Mouse (Mus musculus): ENCODE measurements around the gene Mrgbp. TPM values are rescaled to one million over a fixed set of nuclear protein-coding genes. Genes with fewer than 3 reads are reported as not detected.

The Mrgbp gene
- polyA plus RNA-seq, 1 experiment from 2014 or later: 50.7 TPM

- WGBS: 63% methylated on average over 6 of the region's 6 CpGs
- Histone ChIP-seq H3K9me3 (replicated peaks) (no peaks in the 10 kb centered on the region; the same call in 1 of the 2 replicates), H3K36me3 (ENCODE audit: poor library complexity, severe bottlenecking) (no peaks in the 10 kb centered on the region), H3K9ac (no peak overlapping the region), H3K4me3 (no peak overlapping the region), H3K4me1 (peaks cover 7% of the 10 kb centered on the region), H3K27me3 (peaks cover 10% of the 10 kb centered on the region; the same call in 1 of the 2 replicates), H3K4me2 (no peak overlapping the region), H3K27ac (peak overlapping the region; percentile 26; the same call in 1 of the 2 replicates)
- no peak for ATAC-seq
Measured at GRCm38 (mm10) chr2:180563296-180563695, 17.8 kb upstream of the Mrgbp start.

GRCm38 (mm10) chr2:180563841-180564240, 17.3 kb upstream of the Mrgbp start:
- Histone ChIP-seq H3K36me3 (ENCODE audit: poor library complexity, severe bottlenecking) (no peaks in the 10 kb centered on the region), H3K4me3 (no peak overlapping the region), H3K4me2 (no peak overlapping the region), H3K27ac (peak overlapping the region; percentile 26; the same call in 1 of the 2 replicates), H3K9me3 (replicated peaks) (no peaks in the 10 kb centered on the region; the same call in 1 of the 2 replicates), H3K27me3 (peaks cover 10% of the 10 kb centered on the region; the same call in 1 of the 2 replicates), H3K9ac (no peak overlapping the region), H3K4me1 (peaks cover 11% of the 10 kb centered on the region)
- WGBS: 39% methylated on average over 5 of the region's 5 CpGs
- ATAC-seq: peak; percentile 36; the same call in 1 of the 2 replicates

- Histone ChIP-seq H3K27me3 (peaks cover 14% of the 10 kb centered on the region; the same call in 1 of the 2 replicates), H3K4me3 (no peak overlapping the region), H3K9me3 (replicated peaks) (no peaks in the 10 kb centered on the region), H3K4me2 (no peak overlapping the region), H3K27ac (no peak overlapping the region), H3K36me3 (ENCODE audit: poor library complexity, severe bottlenecking) (no peaks in the 10 kb centered on the region), H3K4me1 (peaks cover 24% of the 10 kb centered on the region), H3K9ac (no peak overlapping the region)
- no peak for ATAC-seq
- 34% methylated on average over 13 of the region's 13 CpGs for whole genome bisulfite sequencing
Measured at GRCm38 (mm10) chr2:180566240-180566913, 14.7 kb upstream of the Mrgbp start.

- H3K4me2 ChIP-seq: no peak overlapping the region
- no peak overlapping the region for H3K4me3 ChIP-seq
- peaks cover 17% of the 10 kb centered on the region for H3K4me1 ChIP-seq
- H3K9me3 ChIP-seq (replicated peaks): no peaks in the 10 kb centered on the region
- peak; percentile 55; the same call in 1 of the 2 replicates for ATAC-seq
- no peak overlapping the region for H3K9ac ChIP-seq
- H3K27ac ChIP-seq: no peak overlapping the region; the same call in 1 of the 2 replicates
- 37% methylated on average over 3 of the region's 3 CpGs for WGBS
- peaks cover 10% of the 10 kb centered on the region; the same call in 1 of the 2 replicates for H3K27me3 ChIP-seq
- no peaks in the 10 kb centered on the region for H3K36me3 ChIP-seq (ENCODE audit: poor library complexity, severe bottlenecking)
Measured at GRCm38 (mm10) chr2:180569028-180569643, 12.0 kb upstream of the Mrgbp start.

- no peak overlapping the region for H3K27ac ChIP-seq
- no peak overlapping the region for H3K9ac ChIP-seq
- WGBS: 30% methylated on average over 4 of the region's 4 CpGs
- H3K36me3 ChIP-seq (ENCODE audit: poor library complexity, severe bottlenecking): no peaks in the 10 kb centered on the region
- H3K4me3 ChIP-seq: no peak overlapping the region
- H3K4me2 ChIP-seq: no peak overlapping the region
- peaks cover 6% of the 10 kb centered on the region; the same call in 1 of the 2 replicates for H3K27me3 ChIP-seq
- ATAC-seq: no peak
- no peaks in the 10 kb centered on the region for H3K9me3 ChIP-seq (replicated peaks)
- no peaks in the 10 kb centered on the region for H3K4me1 ChIP-seq
Measured at GRCm38 (mm10) chr2:180576482-180576881, 4.6 kb upstream of the Mrgbp start.

GRCm38 (mm10) chr2:180578686-180579085, 2.4 kb upstream of the Mrgbp start:
- Histone ChIP-seq H3K4me3 (no peak overlapping the region), H3K4me2 (no peak overlapping the region), H3K36me3 (ENCODE audit: poor library complexity, severe bottlenecking) (no peaks in the 10 kb centered on the region), H3K9me3 (replicated peaks) (no peaks in the 10 kb centered on the region), H3K4me1 (peaks cover 7% of the 10 kb centered on the region), H3K9ac (no peak overlapping the region), H3K27me3 (peaks cover 6% of the 10 kb centered on the region; the same call in 1 of the 2 replicates), H3K27ac (no peak overlapping the region)
- WGBS: 9% methylated on average over 3 of the region's 3 CpGs
- ATAC-seq: no peak

- Histone ChIP-seq H3K27ac (peak overlapping the region; percentile 54), H3K9ac (peak overlapping the region; percentile 94), H3K27me3 (peaks cover 6% of the 10 kb centered on the region; the same call in 1 of the 2 replicates), H3K36me3 (ENCODE audit: poor library complexity, severe bottlenecking) (peaks cover 29% of the 10 kb centered on the region), H3K4me2 (peak overlapping the region; percentile 83), H3K4me1 (peaks cover 21% of the 10 kb centered on the region), H3K9me3 (replicated peaks) (no peaks in the 10 kb centered on the region), H3K4me3 (peak overlapping the region; percentile 87)
- WGBS: under 1% methylated on average over 53 of the region's 57 CpGs
- ATAC-seq: peak; percentile 80
Measured at GRCm38 (mm10) chr2:180582481-180583153, 1.5 kb downstream of the Mrgbp start.

GRCm38 (mm10) chr2:180583154-180583507, 2.0 kb downstream of the Mrgbp start:
- Histone ChIP-seq H3K4me1 (peaks cover 21% of the 10 kb centered on the region), H3K27ac (peak overlapping the region; percentile 54; the same call in 1 of the 2 replicates), H3K9me3 (replicated peaks) (no peaks in the 10 kb centered on the region), H3K36me3 (ENCODE audit: poor library complexity, severe bottlenecking) (peaks cover 29% of the 10 kb centered on the region), H3K27me3 (peaks cover 6% of the 10 kb centered on the region; the same call in 1 of the 2 replicates), H3K9ac (peak overlapping the region; percentile 94), H3K4me2 (peak overlapping the region; percentile 83), H3K4me3 (peak overlapping the region; percentile 87)
- peak; percentile 20; the same call in 1 of the 2 replicates for ATAC-seq
- 31% methylated on average over 7 of the region's 7 CpGs for WGBS

- no peaks in the 10 kb centered on the region for H3K27me3 ChIP-seq
- ATAC-seq: peak; percentile 16
- peak overlapping the region; percentile 90 for H3K9ac ChIP-seq
- peaks cover 60% of the 10 kb centered on the region for H3K36me3 ChIP-seq (ENCODE audit: poor library complexity, severe bottlenecking)
- no peaks in the 10 kb centered on the region for H3K9me3 ChIP-seq (replicated peaks)
- peak overlapping the region; percentile 90 for H3K27ac ChIP-seq
- H3K4me2 ChIP-seq: peak overlapping the region; percentile 88
- peaks cover 26% of the 10 kb centered on the region for H3K4me1 ChIP-seq
- peak overlapping the region; percentile 76 for H3K4me3 ChIP-seq
- 44% methylated on average over 6 of the region's 6 CpGs for WGBS
Measured at GRCm38 (mm10) chr2:180588736-180589122, 7.6 kb downstream of the Mrgbp start.

GRCm38 (mm10) chr2:180589123-180589831, 8.2 kb downstream of the Mrgbp start, which contains the start of gene Ogfr:
Ogfr (plus strand) TSS chr2:180589245.
- Histone ChIP-seq H3K9me3 (replicated peaks) (no peaks in the 10 kb centered on the region), H3K4me3 (peak within 1 kb of the TSS; percentile 76), H3K4me2 (peak within 1 kb of the TSS; percentile 88), H3K27ac (peak within 1 kb of the TSS; percentile 90), H3K9ac (peak within 1 kb of the TSS; percentile 90), H3K27me3 (no peaks in the 10 kb centered on the region), H3K36me3 (ENCODE audit: poor library complexity, severe bottlenecking) (peaks cover 63% of the 10 kb centered on the region), H3K4me1 (peaks cover 21% of the 10 kb centered on the region)
- ATAC-seq: peak; percentile 93
- under 1% methylated on average over 65 of the region's 67 CpGs for WGBS

GRCm38 (mm10) chr2:180597490-180597889, 16.4 kb downstream of the Mrgbp start, which contains the start of gene Col9a3:
Col9a3 (plus strand) TSS chr2:180597790.
- H3K4me3 ChIP-seq: peak within 1 kb of the TSS; percentile 43
- 46% methylated on average over 4 of the region's 4 CpGs for WGBS
- H3K4me2 ChIP-seq: peak within 1 kb of the TSS; percentile 70
- no peaks in the 10 kb centered on the region for H3K9me3 ChIP-seq (replicated peaks)
- H3K9ac ChIP-seq: peak within 1 kb of the TSS; percentile 65
- peaks cover 25% of the 10 kb centered on the region for H3K4me1 ChIP-seq
- peaks cover 39% of the 10 kb centered on the region for H3K36me3 ChIP-seq (ENCODE audit: poor library complexity, severe bottlenecking)
- peaks cover 27% of the 10 kb centered on the region for H3K27me3 ChIP-seq
- ATAC-seq: no peak
- H3K27ac ChIP-seq: no peak within 1 kb of the TSS; the same call in 1 of the 2 replicates

Data from forebrain, embryonic 13.5 days (tissue).